Mouse (Mus musculus) adrenal gland, postnatal 0 days (tissue): ENCODE results near the gene Rpl32. TPM values are rescaled to one million over a fixed set of nuclear protein-coding genes. Genes with fewer than 3 reads are reported as not detected.

Experiments used
- microRNA-seq: library from miRNA; unstranded; fragments of <30 nt; microRNA quantifications from one replicate; pipeline ENCODE4, GENCODE M21; 2016; ENCODE audit warnings: borderline replicate concordance; ENCODE audit not compliant: insufficient number of aligned reads
- polyA plus RNA-seq: library from polyadenylated mRNA; unstranded; fragments of >200 nt; fragmentation: Nextera tagmentation; extraction: Ambion mirVana; gene quantifications from 2 replicates; pipeline ENCODE4 v1.2.1, GENCODE M21; 2015

Rpl32 gene
- 2,518 and 3,190 TPM in 2 replicates for polyA plus RNA-seq

GRCm38 (mm10) chr6:115808488-115809231 lies at the start of gene Rpl32:
Gene Rpl32, minus strand, starts transcription at chr6:115808747.

GRCm38 (mm10) chr6:115853091-115853813 lies 44.7 kb upstream of the Rpl32 start, which contains the start of the genes Mbd4 and Ift122:
Gene Mbd4, minus strand, starts transcription at chr6:115853371.
Gene Ift122, plus strand, starts transcription at chr6:115853470.

GRCm38 (mm10) chr6:115838161-115838597 lies 29.6 kb upstream of the Rpl32 start, which contains the start of gene Efcab12:
Gene Efcab12, minus strand, starts transcription at chr6:115838412.

GRCm38 (mm10) chr6:115774501-115774921 lies 34.0 kb downstream of the Rpl32 start, which contains the start of gene Cand2:
Gene Cand2, plus strand, starts transcription at chr6:115774538.

GRCm38 (mm10) chr6:115761995-115762756 lies 46.4 kb downstream of the Rpl32 start, which contains the start of gene Tmem40:
Gene Tmem40, minus strand, starts transcription at chr6:115762410.

Small RNA genes lying within 50 kb of the gene (microRNA-seq; reads per million reads assigned to microRNA genes)
- not detected for gene Mir7660

Other genes with a start within 250 kb of the Rpl32 start
- gene Mkrn2os, start 216.2 kb downstream of the Rpl32 start, polyA plus RNA-seq, result 0.44 and 0.47 TPM in 2 replicates
- 20.8 and 30.6 TPM in 2 replicates for gene Mkrn2, start 206.8 kb downstream of the Rpl32 start, polyA plus RNA-seq
- 49.9 and 52.8 TPM in 2 replicates for gene Raf1, start 132.1 kb downstream of the Rpl32 start, polyA plus RNA-seq
- 3.0 and 3.3 TPM in 2 replicates for gene Tmem40, start 46.3 kb downstream of the Rpl32 start, polyA plus RNA-seq
- 8.5 and 10.0 TPM in 2 replicates for gene Cand2, start 34.2 kb downstream of the Rpl32 start, polyA plus RNA-seq
- 0.62 and 0.66 TPM in 2 replicates for gene Efcab12, start 29.7 kb upstream of the Rpl32 start, polyA plus RNA-seq
- gene Mbd4, start 44.6 kb upstream of the Rpl32 start, polyA plus RNA-seq, result 7.5 and 8.0 TPM in 2 replicates
- gene Ift122, start 44.7 kb upstream of the Rpl32 start, polyA plus RNA-seq, result 12.5 and 15.2 TPM in 2 replicates
- gene Rho, start 123.0 kb upstream of the Rpl32 start, polyA plus RNA-seq, result 0.30 and 0.92 TPM in 2 replicates
- not detected in 2 replicates for gene H1foo, start 136.2 kb upstream of the Rpl32 start, polyA plus RNA-seq
- 17.0 and 29.6 TPM in 2 replicates for gene Plxnd1, start 186.3 kb upstream of the Rpl32 start, polyA plus RNA-seq